Comparison of ENCODE assay signal across 33 mouse cellular contexts in genomic region chr7:92392052-92392640, GRCm38 (mm10).
A peak's percentile ranks its signal among the peaks of the same experiment; 100 is the strongest.
DNase-seq lines count a peak whose midpoint lies in the region; ATAC-seq and TF ChIP-seq lines count a peak whose summit lies in the region.
"Had no signal": no experiment of that assay in that cellular context is flagged by ENCODE, and none has a peak within 500 bp of the region (broad histone marks: within the 10 kb centered on the region; RNA-seq: fewer than 3 reads in every experiment).

No protein-coding gene starts in this region.

- H3K36me3 ChIP-seq in neural tube, embryonic 11.5 days (ENCODE audit: control insufficient read depth, insufficient read depth, low read length), result no peaks in the 10 kb centered on the region
- no peaks in the 10 kb centered on the region for H3K36me3 ChIP-seq in neural tube, embryonic 15.5 days
- no peaks in the 10 kb centered on the region for H3K36me3 ChIP-seq in embryonic facial prominence, embryonic 14.5 days (ENCODE audit: control insufficient read depth, insufficient read depth, low read length)
- no peaks in the 10 kb centered on the region for H3K36me3 ChIP-seq in limb, embryonic 12.5 days
- H3K36me3 ChIP-seq: embryonic facial prominence, embryonic 12.5 days; heart, embryonic 13.5 days; hindbrain, embryonic 12.5 days; liver, embryonic 13.5 days; midbrain, embryonic 10.5 days; midbrain, embryonic 15.5 days had no signal

- H3K4me1 ChIP-seq in neural tube, embryonic 11.5 days (ENCODE audit: control insufficient read depth, insufficient read depth, low read length), result no peaks in the 10 kb centered on the region
- H3K4me1 ChIP-seq in neural tube, embryonic 15.5 days, result 0 out of 2 replicates have a peak, but pooled peaks cover 4% of the 10 kb centered on the region
- 0 out of 2 replicates have a peak, but pooled peaks cover 4% of the 10 kb centered on the region for H3K4me1 ChIP-seq in embryonic facial prominence, embryonic 14.5 days (ENCODE audit: control insufficient read depth, insufficient read depth, low read length)
- H3K4me1 ChIP-seq in limb, embryonic 12.5 days (replicated peaks), result peaks cover 19% of the 10 kb centered on the region
- H3K4me1 ChIP-seq in lung, adult 2 months (ENCODE audit: control insufficient read depth, insufficient read depth, low read length), result no peaks in the 10 kb centered on the region
- H3K4me1 ChIP-seq: heart, embryonic 13.5 days; hindbrain, embryonic 12.5 days; liver, embryonic 13.5 days; midbrain, embryonic 10.5 days; midbrain, embryonic 15.5 days had no signal

- no peak for TF ChIP-seq CTCF in lung, adult 2 months (IDR thresholded peaks at IDR 0.05; ENCODE audit: insufficient read depth, low read length)

- no peak overlapping the region for H3K4me2 ChIP-seq in neural tube, embryonic 11.5 days (ENCODE audit: low read depth)
- no peak overlapping the region for H3K4me2 ChIP-seq in neural tube, embryonic 15.5 days
- no peak overlapping the region for H3K4me2 ChIP-seq in embryonic facial prominence, embryonic 14.5 days (ENCODE audit: low read depth, low read length)
- H3K4me2 ChIP-seq in limb, embryonic 12.5 days, result no peak overlapping the region
- H3K4me2 ChIP-seq: embryonic facial prominence, embryonic 12.5 days; heart, embryonic 13.5 days; hindbrain, embryonic 12.5 days; liver, embryonic 13.5 days; midbrain, embryonic 15.5 days had no signal

- no peak for TF ChIP-seq POLR2A in lung, adult 2 months (IDR thresholded peaks at IDR 0.05; ENCODE audit: borderline replicate concordance, extremely low read depth, low read depth, low read length)

- H3K4me3 ChIP-seq in neural tube, embryonic 11.5 days (ENCODE audit: low read depth, low read length), result no peak overlapping the region
- H3K4me3 ChIP-seq in neural tube, embryonic 15.5 days (replicated peaks), result no peak overlapping the region
- no peak overlapping the region for H3K4me3 ChIP-seq in embryonic facial prominence, embryonic 14.5 days (ENCODE audit: low read depth, low read length)
- no peak overlapping the region for H3K4me3 ChIP-seq in limb, embryonic 12.5 days (replicated peaks)
- no peak overlapping the region for H3K4me3 ChIP-seq in lung, adult 2 months (replicated peaks; ENCODE audit: extremely low read depth, low read depth, low read length)
- H3K4me3 ChIP-seq: embryonic facial prominence, embryonic 12.5 days; erythroblast, embryonic 14.5 days; heart, embryonic 13.5 days; hindbrain, embryonic 12.5 days; liver, embryonic 13.5 days; midbrain, embryonic 10.5 days; midbrain, embryonic 15.5 days had no signal

- ATAC-seq in neural tube, embryonic 11.5 days (ENCODE audit: insufficient read depth, low FRiP score, low TSS enrichment), result no peak
- ATAC-seq in neural tube, embryonic 15.5 days (ENCODE audit: low FRiP score), result no peak
- ATAC-seq in embryonic facial prominence, embryonic 14.5 days (ENCODE audit: low read depth), result no peak; the same call in 1 of the 2 replicates
- peak; percentile 75 for ATAC-seq in limb, embryonic 12.5 days (ENCODE audit: insufficient number of reproducible peaks, insufficient read depth, low FRiP score, low TSS enrichment, low read depth)
- no peak for ATAC-seq in megakaryocyte, adult 5-6 weeks (ENCODE audit: poor library complexity, severe bottlenecking)
- ATAC-seq: forebrain, embryonic 16.5 days; hindbrain, postnatal 0 days; intestine, embryonic 16.5 days; midbrain, embryonic 15.5 days; Patski had no signal

- no peaks in the 10 kb centered on the region for H3K27me3 ChIP-seq in neural tube, embryonic 11.5 days (ENCODE audit: control insufficient read depth, insufficient read depth, low read length)
- no peaks in the 10 kb centered on the region for H3K27me3 ChIP-seq in neural tube, embryonic 15.5 days (replicated peaks)
- no peaks in the 10 kb centered on the region for H3K27me3 ChIP-seq in embryonic facial prominence, embryonic 14.5 days (replicated peaks; ENCODE audit: control insufficient read depth, insufficient read depth, low read length)
- no peaks in the 10 kb centered on the region for H3K27me3 ChIP-seq in limb, embryonic 12.5 days
- H3K27me3 ChIP-seq: embryonic facial prominence, embryonic 12.5 days; heart, embryonic 13.5 days; hindbrain, embryonic 12.5 days; liver, embryonic 13.5 days; midbrain, embryonic 15.5 days; Patski had no signal

- 60% methylated on average over 6 of the region's 6 CpGs for WGBS in neural tube, embryonic 11.5 days
- 81% methylated on average over 6 of the region's 6 CpGs for WGBS in neural tube, embryonic 15.5 days
- WGBS in embryonic facial prominence, embryonic 14.5 days, result 60% methylated on average over 6 of the region's 6 CpGs
- WGBS in limb, embryonic 12.5 days, result 27% methylated on average over 6 of the region's 6 CpGs
- WGBS in lung, adult 2 months, result 74% methylated on average over 6 of the region's 6 CpGs

- H3K9ac ChIP-seq in neural tube, embryonic 11.5 days (ENCODE audit: low read length), result no peak overlapping the region
- no peak overlapping the region for H3K9ac ChIP-seq in neural tube, embryonic 15.5 days (replicated peaks)
- H3K9ac ChIP-seq in embryonic facial prominence, embryonic 14.5 days (ENCODE audit: low read depth, low read length), result no peak overlapping the region
- no peak overlapping the region for H3K9ac ChIP-seq in limb, embryonic 12.5 days (replicated peaks)
- H3K9ac ChIP-seq: embryonic facial prominence, embryonic 12.5 days; heart, embryonic 13.5 days; hindbrain, embryonic 12.5 days; liver, embryonic 13.5 days; midbrain, embryonic 15.5 days had no signal

- H3K27ac ChIP-seq in neural tube, embryonic 11.5 days (ENCODE audit: low read depth, low read length), result no peak overlapping the region
- no peak overlapping the region for H3K27ac ChIP-seq in neural tube, embryonic 15.5 days (replicated peaks)
- H3K27ac ChIP-seq in embryonic facial prominence, embryonic 14.5 days (replicated peaks; ENCODE audit: low read depth, low read length), result peak overlapping the region; percentile 44
- peak overlapping the region; percentile 84 for H3K27ac ChIP-seq in limb, embryonic 12.5 days
- H3K27ac ChIP-seq: heart, embryonic 13.5 days; hindbrain, embryonic 12.5 days; hindbrain, postnatal 0 days; liver, embryonic 13.5 days; macrophage; midbrain, embryonic 10.5 days; midbrain, embryonic 15.5 days; stomach, postnatal 0 days had no signal

- no peaks in the 10 kb centered on the region for H3K9me3 ChIP-seq in neural tube, embryonic 11.5 days (ENCODE audit: control insufficient read depth, low read length)
- no peaks in the 10 kb centered on the region for H3K9me3 ChIP-seq in neural tube, embryonic 15.5 days (replicated peaks)
- no peaks in the 10 kb centered on the region for H3K9me3 ChIP-seq in embryonic facial prominence, embryonic 14.5 days (ENCODE audit: control insufficient read depth, low read length)
- no peaks in the 10 kb centered on the region for H3K9me3 ChIP-seq in limb, embryonic 12.5 days
- H3K9me3 ChIP-seq: embryonic facial prominence, embryonic 12.5 days; heart, embryonic 13.5 days; hindbrain, embryonic 12.5 days; liver, embryonic 13.5 days; midbrain, embryonic 10.5 days; midbrain, embryonic 15.5 days had no signal

- DNase-seq in neural tube, embryonic 11.5 days (ENCODE audit: low spot score), result peak; percentile 14
- peak; percentile 63 for DNase-seq in embryonic facial prominence, embryonic 14.5 days (ENCODE audit: low spot score)
- no peak for DNase-seq in lung, adult 2 months
- DNase-seq in kidney, adult 9 months, result no peak
- DNase-seq in layer of hippocampus, postnatal 14 days (ENCODE audit: low spot score in 2 of 2), result no peak
- DNase-seq: adrenal gland, postnatal 36 days; cerebellum, adult 2 months; cerebellum, postnatal 25 days; heart, postnatal 10 days; kidney, postnatal 14 days; left cerebral cortex, postnatal 4 days; liver, embryonic 13.5 days; lung, adult 18-20 months; lung, postnatal 10 days; right cerebral cortex, adult 18-20 months; right cerebral cortex, postnatal 4 days; thymus, adult 18-20 months; thymus, postnatal 25 days had no signal

Comparison
In these comparisons a context has a peak if more than half of its experiments do, and no peak if none do; other contexts are left out.
1. DNase-seq: peak in neural tube, embryonic 11.5 days (single experiment) and embryonic facial prominence, embryonic 14.5 days (single experiment); none in lung, adult 2 months (single experiment), kidney, adult 9 months (single experiment) and layer of hippocampus, postnatal 14 days (0 of 2).
2. H3K27ac ChIP-seq: peak in embryonic facial prominence, embryonic 14.5 days (single experiment) and limb, embryonic 12.5 days (single experiment); none in neural tube, embryonic 11.5 days (single experiment) and neural tube, embryonic 15.5 days (single experiment).